Mouse (Mus musculus) cerebellum, adult 8-10 months (tissue): ENCODE results near the gene Fam24b.
A peak's percentile ranks its signal among the peaks of the same experiment; 100 is the strongest.

ENCODE experiments used
- DNase-seq: peaks from one replicate; pipeline ENCODE4 v3.0.0; 2022

Fam24b gene

GRCm38 (mm10) chr7:131329416-131329815 lies at the start of gene Fam24b:
Gene Fam24b, minus strand, starts transcription at chr7:131329516.
- no peak for DNase-seq

- DNase-seq = no peak
Observed at GRCm38 (mm10) chr7:131371880-131372651, 42.8 kb upstream of the Fam24b start.

- no peak for DNase-seq
Observed at GRCm38 (mm10) chr7:131371470-131371860, 42.1 kb upstream of the Fam24b start.

- peak; percentile 91 for DNase-seq
Observed at GRCm38 (mm10) chr7:131370648-131371469, 41.5 kb upstream of the Fam24b start, which contains the start of gene Pstk. Gene Pstk, plus strand, starts transcription at chr7:131371141.

- no peak for DNase-seq
Observed at GRCm38 (mm10) chr7:131364131-131364530, 34.8 kb upstream of the Fam24b start.

- DNase-seq = peak; percentile 95
Observed at GRCm38 (mm10) chr7:131362615-131363300, 33.4 kb upstream of the Fam24b start, which contains the start of gene 2310057M21Rik. Gene 2310057M21Rik, minus strand, starts transcription at chr7:131362759.

- DNase-seq = no peak
Observed at GRCm38 (mm10) chr7:131362269-131362614, 32.9 kb upstream of the Fam24b start.

- DNase-seq = no peak
Observed at GRCm38 (mm10) chr7:131356105-131356504, 26.8 kb upstream of the Fam24b start.

GRCm38 (mm10) chr7:131345856-131346541 lies 16.7 kb upstream of the Fam24b start:
- no peak for DNase-seq

- no peak for DNase-seq
Observed at GRCm38 (mm10) chr7:131337502-131338068, 8.3 kb upstream of the Fam24b start.

GRCm38 (mm10) chr7:131333564-131333963 lies 4.2 kb upstream of the Fam24b start, which contains the start of gene Fam24a:
Gene Fam24a, plus strand, starts transcription at chr7:131333864.
- DNase-seq = no peak

- DNase-seq = no peak
Observed at GRCm38 (mm10) chr7:131331688-131332087, 2.4 kb upstream of the Fam24b start.

- DNase-seq = no peak
Observed at GRCm38 (mm10) chr7:131327054-131327453, 2.3 kb downstream of the Fam24b start.

- DNase-seq = no peak
Observed at GRCm38 (mm10) chr7:131322192-131322591, 7.1 kb downstream of the Fam24b start, which contains the start of gene Cuzd1. Gene Cuzd1, minus strand, starts transcription at chr7:131322292.

- no peak for DNase-seq
Observed at GRCm38 (mm10) chr7:131318340-131318739, 11.0 kb downstream of the Fam24b start.

- DNase-seq = no peak
Observed at GRCm38 (mm10) chr7:131317587-131317986, 11.7 kb downstream of the Fam24b start.

- DNase-seq = no peak
Observed at GRCm38 (mm10) chr7:131314493-131314892, 14.8 kb downstream of the Fam24b start.

GRCm38 (mm10) chr7:131306733-131307132 lies 22.6 kb downstream of the Fam24b start:
- DNase-seq = no peak

- no peak for DNase-seq
Observed at GRCm38 (mm10) chr7:131303340-131303739, 26.0 kb downstream of the Fam24b start.

GRCm38 (mm10) chr7:131297151-131297550 lies 32.2 kb downstream of the Fam24b start:
- no peak for DNase-seq
